Mouse (Mus musculus) stomach, postnatal 0 days (tissue): Measurements from ENCODE around the gene Mmgt2. TPM values are rescaled to one million over a fixed set of nuclear protein-coding genes. Genes with fewer than 3 reads are reported as not detected.
"Not testable (repeated sequence)": the region's sequence is repeated elsewhere in the genome, so short reads cannot be mapped to it uniquely, and the experiment has no call there.

Experiments
- ATAC-seq: fragments of 200-750 bp; cut with Nextera tagmentation; 2 replicates; pipeline ENCODE4 v1.8.0; 2017; ENCODE audit not compliant: low FRiP score, low TSS enrichment
- DNase-seq: peaks from one replicate; pipeline ENCODE4 v3.0.0-alpha.2; 2016; ENCODE audit warnings: low spot score
- H3K27ac ChIP-seq: fragments of 300-500 bp; sonication (generic); replicated peaks from 2 replicates; pipeline ENCODE4 v1.5.1; 2014; ENCODE audit warnings: mild to moderate bottlenecking, control low read depth
- H3K27me3 ChIP-seq: fragments of 300-500 bp; sonication (generic); 2 replicates; pipeline ENCODE4 v1.6.1; 2014; ENCODE audit warnings: low read length; ENCODE audit not compliant: control insufficient read depth, insufficient read depth
- H3K36me3 ChIP-seq: fragments of 300-500 bp; sonication (generic); 2 replicates; pipeline ENCODE4 v1.6.1; 2014; ENCODE audit warnings: low read length, mixed read lengths; ENCODE audit not compliant: control insufficient read depth, insufficient read depth
- H3K4me1 ChIP-seq: fragments of 300-500 bp; sonication (generic); replicated peaks from 2 replicates; pipeline ENCODE4 v1.6.1; 2014; ENCODE audit warnings: antibody characterized with exemption; ENCODE audit not compliant: control insufficient read depth, insufficient read depth
- H3K4me2 ChIP-seq: fragments of 300-500 bp; sonication (generic); replicated peaks from 2 replicates; pipeline ENCODE4 v1.6.1; 2014; ENCODE audit warnings: low read depth, mild to moderate bottlenecking, control low read depth, moderate library complexity
- H3K4me3 ChIP-seq: fragments of 300-500 bp; sonication (generic); 2 replicates; pipeline ENCODE4 v1.5.1; 2014; ENCODE audit warnings: low read depth, low read length, control low read depth
- H3K9ac ChIP-seq: fragments of 300-500 bp; sonication (generic); 2 replicates; pipeline ENCODE4 v1.6.1; 2014; ENCODE audit warnings: mild to moderate bottlenecking, low read length, control low read depth, mixed read lengths
- H3K9me3 ChIP-seq: fragments of 300-500 bp; sonication (generic); 2 replicates; pipeline ENCODE4 v1.6.1; 2016; ENCODE audit warnings: low read length; ENCODE audit not compliant: control insufficient read depth
- CTCF ChIP-seq: IDR thresholded peaks from 2 replicates; pipeline ENCODE4 v1.5.1; 2016; ENCODE audit warnings: antibody characterized with exemption, low read depth, mild to moderate bottlenecking, moderate library complexity
- EP300 ChIP-seq: optimal IDR thresholded peaks from 2 replicates; pipeline ENCODE3; 2016; ENCODE audit warnings: antibody characterized with exemption
- WGBS: fragments of 180-500 bp; shearing (Covaris S2); extraction: QIAGEN DNeasy Blood & Tissue Kit; methylation state at CpG from one replicate; pipeline ENCODE4 v1.1.7; 2014; 5-methylcytosine and 5-hydroxymethylcytosine counted together
- polyA plus RNA-seq: library from polyadenylated mRNA; unstranded; fragments of >200 nt; fragmentation: Nextera tagmentation; extraction: Ambion mirVana; gene quantifications from 2 replicates; pipeline ENCODE4 v1.2.1, GENCODE M21; 2015

Gene Mmgt2
- polyA plus RNA-seq, 1 experiment from 2014 or later = 35.9 TPM

DNA sequence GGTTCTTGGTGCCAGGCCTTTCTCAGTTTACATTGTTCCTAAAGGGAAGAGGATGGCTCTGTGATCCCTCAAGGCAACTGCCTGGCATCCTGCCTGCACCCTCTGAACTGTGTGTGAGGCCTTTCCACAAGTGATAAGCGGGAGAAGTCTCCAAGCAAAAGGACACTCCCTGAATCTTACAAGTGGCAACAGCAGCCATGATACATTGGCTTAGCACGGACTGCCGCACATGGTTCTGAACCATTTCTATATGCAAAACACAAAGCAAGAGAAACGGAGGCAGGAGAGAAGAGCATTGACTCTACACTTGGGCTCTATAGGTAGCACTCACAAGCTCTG is 3.2 kb upstream of the Mmgt2 start:
- H3K4me2 ChIP-seq = peak overlapping the region; percentile 40
- no peaks in the 10 kb centered on the region for H3K36me3 ChIP-seq
- H3K27ac ChIP-seq = peak overlapping the region; percentile 76
- H3K9ac ChIP-seq = 0 out of 2 replicates have a peak overlapping the region, but pooled peaks have one; percentile 8
- TF ChIP-seq CTCF (no peak), EP300 (no peak)
- WGBS = 57% methylated on average over 4 of the region's 4 CpGs
- H3K9me3 ChIP-seq = no peaks in the 10 kb centered on the region
- H3K4me3 ChIP-seq = no peak overlapping the region
- H3K4me1 ChIP-seq = peaks cover 18% of the 10 kb centered on the region
- no peak for DNase-seq
- ATAC-seq = no peak
- H3K27me3 ChIP-seq = no peaks in the 10 kb centered on the region

GRCm38 (mm10) chr11:62645732-62646494 is 2.6 kb upstream of the Mmgt2 start:
- peak overlapping the region; percentile 38; the same call in 1 of the 2 replicates for H3K9ac ChIP-seq
- WGBS = 9% methylated on average over 8 of the region's 8 CpGs
- DNase-seq = peak; percentile 42

GRCm38 (mm10) chr11:62646495-62646843 is 2.0 kb upstream of the Mmgt2 start:
- peak overlapping the region; percentile 38; the same call in 1 of the 2 replicates for H3K9ac ChIP-seq
- DNase-seq (no peak), ATAC-seq (no peak)
- no peaks in the 10 kb centered on the region for H3K27me3 ChIP-seq
- WGBS = 33% methylated on average over 4 of the region's 4 CpGs
- no peaks in the 10 kb centered on the region for H3K36me3 ChIP-seq
- TF ChIP-seq CTCF = no peak
- TF ChIP-seq EP300 = no peak
- H3K27ac ChIP-seq = peak overlapping the region; percentile 76
- peak overlapping the region; percentile 12; the same call in 1 of the 2 replicates for H3K4me3 ChIP-seq
- peaks cover 18% of the 10 kb centered on the region for H3K4me1 ChIP-seq
- H3K9me3 ChIP-seq = no peaks in the 10 kb centered on the region
- peak overlapping the region; percentile 40 for H3K4me2 ChIP-seq

More at GRCm38 (mm10) chr11:62645732-62646494, 2.6 kb upstream of the Mmgt2 start:
- Histone ChIP-seq H3K4me1 (peaks cover 18% of the 10 kb centered on the region), H3K27me3 (no peaks in the 10 kb centered on the region), H3K9me3 (no peaks in the 10 kb centered on the region), H3K4me2 (peak overlapping the region; percentile 40), H3K4me3 (peak overlapping the region; percentile 12), H3K27ac (peak overlapping the region; percentile 76), H3K36me3 (no peaks in the 10 kb centered on the region)
- ATAC-seq = no peak
- no peak for TF ChIP-seq EP300

DNA sequence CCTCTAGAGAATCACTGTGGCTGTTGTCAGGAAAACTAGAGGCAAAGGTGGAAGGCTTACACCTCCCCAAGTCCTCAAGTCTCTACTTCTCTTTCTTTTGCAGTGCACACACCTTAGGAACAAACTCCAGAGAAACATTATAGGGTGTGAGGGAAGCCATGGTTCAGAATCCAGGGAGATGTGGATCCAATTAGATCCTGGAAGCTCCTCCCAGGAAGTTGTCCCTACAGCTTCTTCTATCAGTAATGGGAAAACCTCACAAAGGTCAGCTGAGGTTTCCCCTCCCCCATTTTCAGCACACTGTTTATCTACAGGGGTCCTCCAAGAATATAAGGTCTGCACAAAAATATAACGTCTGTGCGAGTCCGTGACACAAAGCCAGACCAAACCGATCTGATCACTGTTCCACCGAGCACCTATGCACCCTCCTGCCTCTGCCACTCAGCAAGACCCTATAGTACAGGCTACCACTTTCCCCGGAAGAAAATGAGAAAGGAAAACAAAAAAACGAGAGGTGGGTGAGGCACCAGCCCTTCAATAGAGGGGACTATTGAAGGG is 1.4 kb upstream of the Mmgt2 start:
- no peak for TF ChIP-seq CTCF
- TF ChIP-seq EP300 = no peak
- DNase-seq (no peak), ATAC-seq (no peak)
- WGBS = 52% methylated on average over 7 of the region's 7 CpGs
- Histone ChIP-seq H3K4me3 (peak overlapping the region; percentile 72), H3K36me3 (no peaks in the 10 kb centered on the region), H3K9ac (peak overlapping the region; percentile 2; the same call in 1 of the 2 replicates), H3K27ac (peak overlapping the region; percentile 86), H3K4me1 (peaks cover 14% of the 10 kb centered on the region), H3K27me3 (no peaks in the 10 kb centered on the region), H3K9me3 (no peaks in the 10 kb centered on the region), H3K4me2 (peak overlapping the region; percentile 95)

DNA sequence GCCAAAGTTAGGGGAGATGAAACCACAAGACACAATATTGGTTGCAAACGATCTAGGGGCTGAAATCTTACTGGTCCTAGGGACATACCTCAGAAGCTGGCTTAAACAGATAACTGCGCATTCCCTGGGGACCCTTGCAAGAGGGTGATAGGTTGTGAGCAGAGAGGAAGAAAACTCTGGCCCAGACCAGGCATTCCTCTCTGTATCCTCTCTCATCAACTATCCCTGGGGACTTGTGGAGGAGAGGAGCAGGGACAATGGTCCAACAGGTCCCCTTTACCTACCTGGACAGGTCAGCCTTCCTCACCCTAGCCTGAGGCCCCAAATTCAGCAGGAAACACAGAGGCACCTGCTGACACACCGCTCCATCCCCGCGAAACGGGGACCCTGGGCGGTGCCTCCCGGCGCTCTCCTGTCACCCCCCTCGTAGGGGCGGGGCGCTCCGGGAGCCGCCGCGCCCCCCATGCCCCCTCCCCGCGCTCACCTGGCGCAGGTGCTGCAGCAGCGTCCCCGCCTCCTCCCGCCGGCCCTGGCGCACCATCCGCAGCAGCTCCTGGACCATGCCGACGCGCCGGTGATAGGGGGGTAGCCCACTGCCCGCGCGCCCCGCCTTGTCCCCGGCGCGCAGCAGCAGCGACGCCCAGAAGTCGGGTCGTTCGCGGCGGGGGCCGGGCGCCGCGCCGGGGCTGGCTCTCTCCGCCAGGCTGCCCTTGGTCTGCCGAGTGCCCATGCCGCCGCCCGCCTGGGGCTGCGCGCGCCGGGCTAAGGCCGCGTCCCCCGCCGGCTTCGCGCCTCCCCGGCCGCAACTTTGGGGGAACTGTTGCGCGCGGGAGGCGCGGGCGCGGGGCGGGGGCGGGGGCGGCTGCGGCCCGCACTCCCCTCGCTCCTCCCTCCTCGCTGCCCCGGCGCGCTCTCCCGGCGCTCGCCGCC is 538 bp upstream of the Mmgt2 start, which contains the start of gene Lrrc75a:
Gene Lrrc75a (minus strand): TSS at position 863 of the 930 bp plus-strand sequence.
- Histone ChIP-seq H3K4me3 (peak within 1 kb of the TSS; percentile 72), H3K36me3 (no peaks in the 10 kb centered on the region), H3K9ac (peak within 1 kb of the TSS; percentile 78), H3K27ac (peak within 1 kb of the TSS; percentile 86), H3K4me2 (peak within 1 kb of the TSS; percentile 95), H3K27me3 (no peaks in the 10 kb centered on the region), H3K4me1 (peaks cover 14% of the 10 kb centered on the region), H3K9me3 (no peaks in the 10 kb centered on the region)
- DNase-seq (no peak), ATAC-seq (peak; percentile 49)
- TF ChIP-seq CTCF = no peak
- TF ChIP-seq EP300 = no peak
- 2% methylated on average over 44 of the region's 86 CpGs for WGBS

DNA sequence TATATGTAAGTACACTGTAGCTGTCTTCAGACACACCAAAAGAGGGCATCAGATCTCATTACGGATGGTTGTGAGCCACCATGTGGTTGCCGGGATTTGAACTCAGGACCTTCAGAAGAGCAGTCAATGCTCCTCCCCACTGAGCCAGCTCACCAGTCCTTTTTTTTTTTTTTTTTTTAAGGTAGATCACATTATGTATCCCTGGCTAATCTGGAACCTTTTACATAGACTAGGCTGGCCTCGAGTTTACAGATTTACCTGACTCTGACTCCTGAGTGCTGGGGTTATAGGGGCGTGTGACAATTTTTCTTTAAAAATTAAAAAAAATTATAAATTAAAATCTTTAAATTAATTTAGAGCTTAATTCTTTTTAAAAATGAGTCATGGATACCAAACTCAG is 1.3 kb downstream of the Mmgt2 start:
- peak overlapping the region; percentile 95 for H3K4me2 ChIP-seq
- H3K4me3 ChIP-seq, H3K27ac ChIP-seq, H3K9ac ChIP-seq, H3K4me1 ChIP-seq, H3K36me3 ChIP-seq, H3K9me3 ChIP-seq, DNase-seq, H3K27me3 ChIP-seq, ATAC-seq: not testable (repeated sequence)
- WGBS = 77% methylated on average over 4 of the region's 4 CpGs
